Mouse (Mus musculus): ENCODE data around the gene Zwilch. TPM values are rescaled to one million over a fixed set of nuclear protein-coding genes. Genes with fewer than 3 reads are reported as not detected.

The Zwilch gene
- total and polyA plus RNA-seq, 3 experiments, result 49.3 to 74.1 (median 72.8) TPM

- peak; percentile 42 for TF ChIP-seq SMC3 (IDR thresholded peaks at IDR 0.05; ENCODE audit: low read depth, low read length)
- peak; percentile 56 for TF ChIP-seq RAD21 (IDR thresholded peaks at IDR 0.05; ENCODE audit: low read depth, low read length)
- TF ChIP-seq NELFE (IDR thresholded peaks at IDR 0.05; ENCODE audit: low read depth, low read length), result peak; percentile 68
- no peak for TF ChIP-seq TBP (conservative IDR thresholded peaks at IDR 0.05; ENCODE audit: low read depth, low read length)
- TF ChIP-seq E2F4 (IDR thresholded peaks at IDR 0.05; ENCODE audit: insufficient replicate concordance, low read depth, low read length), result 0 out of 2 replicates have a peak, but pooled peaks have one; percentile 45
- TF ChIP-seq MAX (IDR thresholded peaks at IDR 0.05; ENCODE audit: low read length), result no peak
- TF ChIP-seq JUN (IDR thresholded peaks at IDR 0.05; ENCODE audit: insufficient read depth, low read depth, low read length), result 0 out of 2 replicates have a peak, but pooled peaks have one; percentile 17
- peak; percentile 23; the same call in 1 of the 2 replicates for TF ChIP-seq RCOR1 (conservative IDR thresholded peaks at IDR 0.05; ENCODE audit: low read depth, low read length)
- no peak for TF ChIP-seq ZC3H11A (IDR thresholded peaks at IDR 0.05; ENCODE audit: low read depth, low read length)
- TF ChIP-seq CTCF (conservative IDR thresholded peaks at IDR 0.05 in 1 of 2, IDR thresholded peaks at IDR 0.05 in 1 of 2; ENCODE audit: low read depth in 2 of 2, low read length in 2 of 2), result peak in 1 of 2 experiments; percentile 69; a peak in 3 of 4 replicates
- 0 out of 2 replicates have a peak, but pooled peaks have one; percentile 27 for TF ChIP-seq BHLHE40 (IDR thresholded peaks at IDR 0.05; ENCODE audit: low read depth, low read length)
- no peak for TF ChIP-seq GABPA (IDR thresholded peaks at IDR 0.05; ENCODE audit: insufficient replicate concordance, low read depth, low read length)
- peak; percentile 49; the same call in 1 of the 2 replicates for TF ChIP-seq JUND (conservative IDR thresholded peaks at IDR 0.05; ENCODE audit: low read depth, low read length)
- no peak for TF ChIP-seq UBTF (IDR thresholded peaks at IDR 0.05; ENCODE audit: low read depth, low read length)
- TF ChIP-seq TCF12 (IDR thresholded peaks at IDR 0.05; ENCODE audit: low read depth, low read length), result 0 out of 2 replicates have a peak, but pooled peaks have one; percentile 35
- peak; percentile 84; the same call in 1 of the 2 replicates for TF ChIP-seq ZMIZ1 (IDR thresholded peaks at IDR 0.05; ENCODE audit: low read depth, low read length)
- peak; percentile 91 for TF ChIP-seq ELF1 (IDR thresholded peaks at IDR 0.05; ENCODE audit: low read depth, low read length)
- TF ChIP-seq PAX5 (IDR thresholded peaks at IDR 0.05; ENCODE audit: low read length), result no peak
- TF ChIP-seq ETS1 (conservative IDR thresholded peaks at IDR 0.05; ENCODE audit: low read depth, low read length), result peak; percentile 18; the same call in 1 of the 2 replicates
- 0 out of 2 replicates have a peak, but pooled peaks have one; percentile 15 for TF ChIP-seq IRF4 (IDR thresholded peaks at IDR 0.05; ENCODE audit: low read depth, low read length)
These were observed 6.2 kb upstream of the Zwilch start, which contains the start of gene Snapc5 (continued) for GRCm38 (mm10) chr9:64178974-64179646.

DNA sequence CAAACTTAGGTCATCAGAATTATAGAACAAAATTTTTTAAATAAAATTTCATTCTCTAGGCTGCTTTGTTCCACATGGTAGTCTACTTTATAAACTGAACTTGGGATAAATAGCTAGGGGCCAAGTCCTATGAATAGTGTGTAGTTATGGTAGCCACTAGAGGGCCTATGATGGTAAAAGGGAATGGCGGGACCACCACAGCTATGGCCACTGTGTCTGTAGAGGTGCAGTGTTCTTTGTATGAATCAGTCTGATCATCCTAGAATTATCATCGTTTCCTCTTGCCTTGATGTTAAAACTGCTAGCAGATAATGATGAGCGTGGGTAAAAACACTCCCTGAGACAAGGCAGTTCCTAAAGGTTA, 5.7 kb upstream of the Zwilch start:
- peaks cover 44% of the 10 kb centered on the region for H3K79me2 ChIP-seq (replicated peaks; ENCODE audit: control insufficient read depth, extremely low read depth, insufficient read depth, poor library complexity, severe bottlenecking)
- no peak overlapping the region for H3K9ac ChIP-seq (ENCODE audit: insufficient read depth, low read depth)
- in situ Hi-C loops (cut with MboI; ENCODE audit: low pct_ligation_motif_present, low pct_unique_long_range_greater_than_20kb, low sequenced_read_pairs), result no loop called here
- DNase-seq (ENCODE audit: extremely low read depth), result peak; percentile 56
- H3K4me3 ChIP-seq (replicated peaks in 1 of 3; ENCODE audit: low read depth in 2 of 3, low read length in 2 of 3, poor library complexity in 1 of 3), result peak overlapping the region in 2 of 3 experiments; percentile 48 to 66
- dilution Hi-C loops (cut with MboI; ENCODE audit: extremely low pct_ligation_motif_present, extremely low pct_unique_long_range_greater_than_20kb, low sequenced_read_pairs), result no loop called here
- H3K4me2 ChIP-seq (ENCODE audit: insufficient read depth, low read depth, poor library complexity, severe bottlenecking), result peak overlapping the region; percentile 45; the same call in 1 of the 2 replicates
- H3K36me3 ChIP-seq (replicated peaks in 1 of 2; ENCODE audit: control insufficient read depth in 1 of 2, insufficient read depth in 1 of 2, low read length in 1 of 2), result peaks cover 55 to 76% of the 10 kb centered on the region in 2 experiments
- no peaks in the 10 kb centered on the region for H3K9me3 ChIP-seq (replicated peaks; ENCODE audit: low read length)
- 0 out of 2 replicates have a peak, but pooled peaks have one; percentile 2 for TF ChIP-seq JUND (conservative IDR thresholded peaks at IDR 0.05; ENCODE audit: low read depth, low read length)
- no peak for TF ChIP-seq TCF12 (IDR thresholded peaks at IDR 0.05; ENCODE audit: low read depth, low read length)
- TF ChIP-seq EP300 (IDR thresholded peaks at IDR 0.05; ENCODE audit: low read length), result no peak
- TF ChIP-seq MAX (IDR thresholded peaks at IDR 0.05; ENCODE audit: low read length), result no peak
- TF ChIP-seq CTCF (conservative IDR thresholded peaks at IDR 0.05 in 1 of 2, IDR thresholded peaks at IDR 0.05 in 1 of 2; ENCODE audit: low read depth in 2 of 2, low read length in 2 of 2), result peak; percentile 25 to 54; a peak in 3 of 4 replicates
- peaks cover 2 to 35% of the 10 kb centered on the region in 2 experiments; a peak in 3 of 4 replicates for H3K4me1 ChIP-seq (ENCODE audit: control insufficient read depth in 1 of 2, insufficient read depth in 2 of 2)
- no peaks in the 10 kb centered on the region for H3K27me3 ChIP-seq (replicated peaks)
- peak overlapping the region; percentile 26; the same call in 1 of the 2 replicates for H3K27ac ChIP-seq (ENCODE audit: insufficient read depth, low read depth)
